Mouse (Mus musculus) myocyte (in vitro differentiated cells): ENCODE data around the gene Fxyd6.

Experiments
- MYOG ChIP-seq, 3 experiments: IDR thresholded peaks; one replicate each; pipeline ENCODE4 v1.6.1; 2011; ENCODE audit warnings: control low read depth in 2 of 3, low read depth in 2 of 3, mild to moderate bottlenecking in 2 of 3; ENCODE audit not compliant: insufficient read length in 2 of 3, control insufficient read depth in 1 of 3, insufficient read depth in 1 of 3
- POLR2A ChIP-seq: IDR thresholded peaks from one replicate; pipeline ENCODE4 v1.6.1; 2011; ENCODE audit warnings: low read depth, mild to moderate bottlenecking, control low read depth, moderate library complexity; ENCODE audit not compliant: insufficient read length
- SRF ChIP-seq: IDR thresholded peaks from one replicate; pipeline ENCODE4 v1.6.1; 2011; ENCODE audit warnings: low read depth; ENCODE audit not compliant: control insufficient read depth, insufficient read length

- no peak for TF ChIP-seq POLR2A
- no peak for TF ChIP-seq MYOG (IDR thresholded peaks at IDR 0.05; ENCODE audit: control insufficient read depth in 1 of 3, insufficient read depth in 1 of 3, insufficient read length in 2 of 3, low read depth in 2 of 3)
- no peak for TF ChIP-seq SRF
Observed at GRCm38 (mm10) chr9:45433119-45433518, 63.1 kb downstream of the Fxyd6 start.
